Mouse (Mus musculus) activated CD4-positive, CD25-positive, alpha-beta regulatory T cell (primary cell): ENCODE results near the gene Anapc5. TPM values are rescaled to one million over a fixed set of nuclear protein-coding genes. Genes with fewer than 3 reads are reported as not detected.

Experiments
- polyA plus RNA-seq, 2 experiments: library from polyadenylated mRNA; unstranded; fragments of 100-300 nt; shearing (Covaris generic); gene quantifications; one replicate each; pipeline ENCODE4 v1.2.1; 2017

The Anapc5 gene
- polyA plus RNA-seq: 100 to 1,000 TPM; 182 to 227 TPM

DNA sequence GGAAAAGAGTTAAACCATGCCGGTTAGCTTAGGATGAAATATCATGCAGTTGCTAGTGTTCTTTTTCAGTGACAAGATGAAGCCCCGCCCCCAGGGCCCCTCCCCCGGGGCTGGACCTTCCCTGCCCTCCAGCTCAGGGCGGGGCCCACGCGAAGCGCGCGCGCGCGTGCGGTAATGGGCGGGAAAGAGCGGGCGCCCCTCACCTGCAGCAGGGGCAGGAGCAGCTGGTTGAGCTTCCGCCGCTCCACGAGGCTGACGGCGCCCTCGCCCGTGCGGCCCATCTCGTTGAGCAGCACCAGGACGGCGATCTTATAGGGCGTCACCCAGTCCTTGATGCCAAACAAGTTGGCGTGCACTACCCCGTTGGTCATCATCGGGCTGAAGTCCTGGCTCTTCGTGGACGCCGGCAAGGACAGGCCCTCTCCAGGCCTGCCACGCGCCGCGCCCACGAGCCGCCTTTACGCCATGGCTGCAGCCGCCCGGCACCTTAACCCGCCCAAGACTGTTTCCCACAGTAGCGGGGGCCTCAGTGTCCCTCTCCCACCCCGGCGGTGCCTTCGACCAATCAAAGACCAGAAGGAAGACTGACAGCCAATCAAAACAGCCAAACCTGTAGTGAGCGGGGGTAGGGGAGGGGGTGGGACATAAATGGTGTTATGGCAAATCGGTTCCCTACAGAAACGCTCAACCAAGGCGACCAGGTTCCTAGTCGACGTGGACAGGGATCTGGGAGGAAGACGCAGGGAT, at the start of gene Anapc5:
Anapc5 (minus strand) TSS at position 563 of the 747 bp plus-strand sequence.

DNA sequence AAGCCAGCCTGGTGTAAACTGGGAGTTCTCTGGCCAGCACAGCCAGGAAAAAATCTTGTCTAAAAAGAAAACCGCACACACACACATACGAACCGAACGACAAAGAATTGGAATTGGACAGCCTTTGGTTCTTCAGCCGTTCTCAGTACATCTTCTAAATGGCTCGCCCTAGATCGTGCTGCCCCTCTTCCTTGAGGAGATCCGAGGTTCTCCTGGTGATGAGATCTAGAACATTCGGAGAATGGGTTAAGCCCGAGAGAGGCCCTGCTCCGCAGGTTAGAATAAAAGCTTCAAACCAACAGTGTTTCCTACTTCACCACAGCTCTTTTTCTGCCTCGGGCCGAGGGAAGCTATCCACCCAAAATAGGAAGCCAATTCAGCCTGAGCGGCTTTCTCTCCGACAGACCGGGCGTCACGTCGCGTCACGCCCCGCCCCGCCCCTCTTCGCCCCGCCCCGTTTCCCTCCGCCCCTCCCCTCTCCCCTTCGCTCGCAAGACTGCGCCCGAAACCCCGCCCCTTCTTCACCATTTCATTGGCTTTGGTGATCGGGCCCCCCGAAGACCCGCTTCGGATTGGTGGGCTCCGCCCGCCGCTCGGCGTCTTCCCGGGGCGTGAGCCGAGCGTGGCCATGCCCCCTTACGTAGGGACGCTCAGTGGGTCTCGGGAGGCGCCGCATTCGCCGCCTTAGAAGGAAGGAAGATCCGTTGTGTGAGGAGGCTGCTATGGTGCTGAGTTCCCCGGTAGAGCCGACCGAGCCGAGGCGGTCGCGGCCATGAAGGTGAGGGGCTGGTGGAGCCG, 28.6 kb upstream of the Anapc5 start, which contains the start of gene Rnf34:
Rnf34 (plus strand) TSS at position 528 of the 798 bp plus-strand sequence.

DNA sequence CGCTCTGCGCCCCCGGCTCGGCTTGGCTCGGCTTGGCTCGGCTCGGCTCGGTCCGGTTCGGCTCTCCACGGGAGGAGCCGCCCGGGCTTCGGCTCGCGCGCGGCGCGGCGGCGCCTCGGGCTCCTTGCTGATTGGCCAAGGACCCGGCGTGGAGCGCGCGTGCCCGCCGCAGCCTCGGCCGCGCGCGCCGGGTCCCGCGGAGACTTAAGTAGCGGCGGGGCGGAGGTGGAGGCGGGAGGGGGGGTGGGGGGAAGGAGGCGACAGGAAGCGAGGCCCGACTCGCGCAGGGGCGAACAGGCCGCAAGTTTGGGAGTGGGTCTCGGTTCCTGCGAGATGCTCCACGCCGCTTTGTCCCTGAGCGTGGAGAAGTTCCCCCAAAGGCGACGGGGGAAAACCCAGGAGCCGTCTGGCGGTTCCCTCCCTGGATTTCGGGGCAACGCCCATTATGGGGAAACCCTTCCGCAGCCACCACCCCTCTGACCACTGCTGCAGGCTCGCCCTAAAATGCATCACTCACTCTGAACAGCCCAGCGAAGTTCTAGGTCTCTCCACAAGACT, 41.8 kb downstream of the Anapc5 start, which contains the start of gene Camkk2:
Camkk2 (minus strand) TSS at position 133 of the 558 bp plus-strand sequence.

Other genes with a start within 250 kb of the Anapc5 start
- 1 to 10 TPM; 2.0 to 2.7 TPM for gene Ift81, start 206.8 kb downstream of the Anapc5 start, polyA plus RNA-seq
- gene P2rx7, start 177.4 kb downstream of the Anapc5 start, polyA plus RNA-seq: 10 to 100 TPM; 93.6 to 96.0 TPM
- 10 to 100 TPM; 29.1 to 44.8 TPM for gene P2rx4, start 113.8 kb downstream of the Anapc5 start, polyA plus RNA-seq
- gene Camkk2, start 41.9 kb downstream of the Anapc5 start, polyA plus RNA-seq: 10 to 100 TPM; 15.1 to 17.5 TPM
- 10 to 100 TPM; 36.5 to 37.2 TPM for gene Rnf34, start 28.7 kb upstream of the Anapc5 start, polyA plus RNA-seq
- 10 to 100 TPM; 22.6 to 34.1 TPM for gene Kdm2b, start 168.5 kb upstream of the Anapc5 start, polyA plus RNA-seq
- gene Orai1, start 193.7 kb upstream of the Anapc5 start, polyA plus RNA-seq: 100 to 1,000 TPM; 127 to 131 TPM
- 1 to 10 TPM in 1 of 2 experiments, under 1 TPM in 1; 0.80 to 2.4 TPM for gene Morn3, start 225.7 kb upstream of the Anapc5 start, polyA plus RNA-seq
- gene Tmem120b, start 247.1 kb upstream of the Anapc5 start, polyA plus RNA-seq: 1 to 10 TPM; 5.1 to 6.8 TPM